Mouse (Mus musculus): ENCODE measurements at regions not wholly inside any gene's neighbourhood (a gene's known extent, or its start where the extent isn't known, plus 50 kb on each side); places are given as distances from the start of the nearest gene placed in this dataset.

DNA sequence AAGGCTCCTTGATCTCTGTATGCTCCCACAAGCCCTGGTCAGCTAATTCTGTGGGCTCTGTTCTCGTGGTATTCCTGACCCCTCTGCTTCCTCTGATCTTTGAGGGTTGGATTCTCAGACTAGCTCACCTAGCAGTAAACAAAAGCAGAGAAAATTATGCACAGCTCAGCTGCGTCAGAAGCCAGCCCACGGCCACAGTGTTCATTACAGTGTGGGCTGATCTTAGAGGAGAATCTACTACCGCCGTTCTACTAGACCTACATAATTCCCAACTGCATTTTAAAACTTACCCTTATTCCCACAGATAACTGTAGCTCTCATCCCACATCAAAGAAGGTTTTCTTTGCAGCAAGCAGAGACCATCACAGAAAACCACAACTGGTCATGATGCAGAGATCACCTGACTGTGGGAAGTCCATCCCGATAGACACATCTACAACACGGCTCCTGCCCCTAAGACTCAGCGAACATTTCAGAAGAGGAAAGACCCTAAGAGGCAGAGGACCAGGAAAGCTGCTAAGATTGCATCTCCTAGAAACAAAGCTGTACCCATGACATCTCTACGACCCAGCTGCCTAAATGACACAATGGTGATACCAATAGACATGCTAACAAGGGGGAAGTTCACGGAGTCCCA, 49.8 kb upstream of the Ralgps2 start:
- H3K36me3 ChIP-seq (replicated peaks) = no peaks in the 10 kb centered on the region
- peak overlapping the region; percentile 19; the same call in 1 of the 2 replicates for H3K27ac ChIP-seq (replicated peaks)
- H3K4me1 ChIP-seq (replicated peaks) = peaks cover 83% of the 10 kb centered on the region
- H3K27me3 ChIP-seq = no peaks in the 10 kb centered on the region
- 56% methylated on average over 10 of the region's 10 CpGs for WGBS (ENCODE audit: insufficient replicate concordance)
- H3K4me3 ChIP-seq (replicated peaks) = no peak overlapping the region
- no peak overlapping the region for H3K9ac ChIP-seq
- ATAC-seq (ENCODE audit: insufficient read depth) = no peak
- no peak overlapping the region for H3K4me2 ChIP-seq
- H3K9me3 ChIP-seq (replicated peaks) = no peaks in the 10 kb centered on the region
